Mouse (Mus musculus): ENCODE data around the gene Hist1h1t.
A peak's percentile ranks its signal among the peaks of the same experiment; 100 is the strongest.

Gene Hist1h1t

DNA sequence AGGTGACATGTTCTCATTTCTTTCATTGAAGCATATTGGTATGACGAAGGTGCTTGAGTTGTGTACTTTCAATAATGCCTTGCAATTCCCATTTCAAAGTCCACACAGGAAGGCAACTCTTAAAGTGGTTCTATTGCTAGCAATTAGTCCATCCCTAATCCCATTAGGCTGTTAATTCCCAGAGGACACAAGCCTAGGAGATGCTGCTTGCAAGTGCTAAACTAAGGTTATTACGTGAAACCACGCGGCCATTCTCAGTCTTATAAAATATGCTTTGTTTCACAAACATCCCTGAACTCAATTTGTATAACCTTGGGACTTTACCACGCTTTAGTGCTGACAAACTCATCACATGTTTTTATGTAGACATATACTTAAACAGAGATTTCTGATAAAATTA lies 41.5 kb downstream of the Hist1h1t start:
- no peak for DNase-seq (ENCODE audit: low read depth, low spot score)

DNA sequence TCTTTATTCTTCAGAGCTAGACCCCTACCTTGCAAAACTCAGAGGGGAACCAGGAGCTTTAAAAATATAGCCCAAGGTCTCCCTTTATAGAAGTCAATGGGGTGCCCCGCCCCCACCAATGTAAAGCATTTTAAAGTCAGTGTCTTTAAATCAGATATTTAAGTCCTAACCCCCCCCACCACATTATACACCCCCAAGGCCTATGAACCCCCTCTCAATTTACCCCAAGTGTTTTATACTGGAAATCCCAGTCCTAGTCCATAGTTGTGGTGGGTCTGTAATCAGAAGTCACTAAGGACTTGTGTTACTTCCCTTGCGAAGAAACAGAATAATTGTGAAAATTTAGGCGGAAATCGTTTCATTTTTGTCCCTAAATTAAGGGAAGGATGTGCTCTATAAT lies 42.4 kb downstream of the Hist1h1t start:
- no peak for DNase-seq (ENCODE audit: low read depth, low spot score)

DNA sequence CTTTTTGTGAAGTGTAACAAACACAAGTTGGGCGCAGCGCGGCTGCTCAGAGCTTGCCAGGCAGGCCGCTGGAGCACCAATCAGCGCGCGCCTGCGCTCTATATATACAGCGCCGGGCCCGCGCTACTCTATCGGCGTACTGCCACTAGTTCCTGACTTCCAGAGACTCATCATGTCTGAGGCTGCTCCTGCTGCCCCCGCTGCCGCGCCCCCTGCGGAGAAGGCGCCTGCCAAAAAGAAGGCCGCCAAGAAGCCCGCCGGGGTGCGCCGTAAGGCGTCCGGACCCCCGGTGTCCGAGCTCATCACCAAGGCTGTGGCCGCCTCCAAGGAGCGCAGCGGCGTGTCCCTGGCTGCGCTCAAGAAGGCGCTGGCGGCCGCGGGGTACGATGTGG lies 43.1 kb downstream of the Hist1h1t start, which contains the start of gene Hist1h1c:
Hist1h1c (plus strand) TSS at position 132 of the 392 bp plus-strand sequence.
- peak; percentile 90 for DNase-seq (ENCODE audit: low read depth, low spot score)

- peak; percentile 83 for DNase-seq (ENCODE audit: low read depth, low spot score)
Observed at GRCm38 (mm10) chr13:23739069-23739921, 43.7 kb downstream of the Hist1h1t start.

DNA sequence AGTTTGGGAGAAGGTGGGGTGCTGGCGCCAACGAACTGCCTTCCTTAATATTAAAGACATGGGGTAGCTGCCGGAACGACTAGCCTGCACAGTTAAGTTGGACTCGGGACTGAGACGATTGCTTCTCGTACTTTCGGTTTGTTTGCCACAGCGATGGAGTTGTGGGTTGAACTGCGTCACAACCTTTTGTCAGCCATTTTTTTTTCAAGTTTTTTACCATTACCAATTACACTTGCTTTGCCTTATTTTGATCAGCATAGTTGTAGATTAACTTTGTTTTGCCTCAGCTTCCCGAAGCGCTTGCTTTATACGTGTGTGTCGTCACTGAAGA lies 44.3 kb downstream of the Hist1h1t start:
- DNase-seq (ENCODE audit: low read depth, low spot score) = no peak

DNA sequence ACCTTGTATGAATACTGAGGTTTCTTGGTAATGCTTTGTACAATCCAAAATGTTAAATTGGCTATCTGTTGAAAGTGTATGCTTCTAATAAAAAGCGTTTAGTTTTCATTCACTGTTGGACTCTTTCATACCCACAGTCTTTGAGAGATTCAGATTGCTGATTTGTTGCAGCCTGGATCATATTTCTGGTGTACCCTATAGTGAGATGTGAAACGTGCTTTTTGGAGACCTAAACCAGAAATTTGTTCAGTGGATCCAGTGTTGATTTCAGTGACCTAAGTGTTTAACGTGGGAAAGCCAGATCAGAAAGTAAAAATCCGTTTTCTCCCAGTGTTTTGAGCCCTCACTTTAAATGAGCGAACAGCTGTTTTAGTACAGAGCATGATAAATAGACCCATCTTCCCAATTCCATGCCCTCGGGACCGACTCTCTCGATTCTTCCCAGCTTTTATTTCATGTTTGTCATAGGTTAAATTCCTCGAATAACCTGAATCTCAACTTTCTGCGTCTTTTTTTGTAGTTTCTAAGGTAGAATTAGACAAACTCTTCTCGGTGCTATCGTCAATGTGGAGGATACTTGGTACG lies 44.7 kb downstream of the Hist1h1t start:
- DNase-seq (ENCODE audit: low read depth, low spot score) = no peak

DNA sequence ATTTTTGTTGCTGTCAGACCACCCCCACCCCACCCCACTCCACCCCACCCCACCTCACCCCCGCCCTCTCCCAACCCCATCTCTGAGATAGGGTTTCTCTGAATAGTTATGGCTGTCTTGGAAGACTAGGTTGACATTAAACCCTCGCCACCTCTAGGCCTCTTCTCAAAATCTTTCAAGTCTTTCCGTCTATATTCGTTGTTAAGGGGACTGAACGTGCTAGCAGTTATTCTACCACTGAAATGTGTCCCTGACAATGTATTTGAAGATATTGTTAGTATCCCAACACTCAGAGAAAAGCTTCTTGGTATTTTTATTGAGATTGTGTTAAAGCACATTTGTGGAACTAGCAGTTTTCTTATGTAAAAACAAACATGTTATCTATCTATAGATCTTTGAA lies 45.3 kb downstream of the Hist1h1t start:
- DNase-seq (ENCODE audit: low read depth, low spot score) = no peak

- DNase-seq (ENCODE audit: low read depth, low spot score) = no peak
Observed at GRCm38 (mm10) chr13:23742007-23742406, 46.4 kb downstream of the Hist1h1t start.

DNA sequence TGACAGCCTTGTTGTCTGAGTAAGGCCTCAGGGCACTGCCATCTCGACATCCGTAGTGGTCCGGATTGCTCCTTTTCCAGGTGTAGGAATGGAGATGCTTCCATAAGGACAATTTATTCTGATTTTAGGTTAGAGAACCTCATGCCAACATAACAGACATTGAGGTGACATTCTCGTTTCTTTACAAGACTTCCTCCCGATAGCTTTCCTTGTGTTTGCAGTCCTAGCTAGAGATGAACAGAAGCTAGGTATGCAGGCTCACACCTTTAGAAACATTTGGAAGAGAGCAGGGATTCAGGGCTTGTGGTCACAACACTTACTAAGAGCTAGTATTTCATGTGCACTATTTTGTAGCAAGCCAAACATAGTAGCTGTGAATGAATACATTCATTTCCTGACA lies 47.6 kb downstream of the Hist1h1t start:
- no peak for DNase-seq (ENCODE audit: low read depth, low spot score)

DNA sequence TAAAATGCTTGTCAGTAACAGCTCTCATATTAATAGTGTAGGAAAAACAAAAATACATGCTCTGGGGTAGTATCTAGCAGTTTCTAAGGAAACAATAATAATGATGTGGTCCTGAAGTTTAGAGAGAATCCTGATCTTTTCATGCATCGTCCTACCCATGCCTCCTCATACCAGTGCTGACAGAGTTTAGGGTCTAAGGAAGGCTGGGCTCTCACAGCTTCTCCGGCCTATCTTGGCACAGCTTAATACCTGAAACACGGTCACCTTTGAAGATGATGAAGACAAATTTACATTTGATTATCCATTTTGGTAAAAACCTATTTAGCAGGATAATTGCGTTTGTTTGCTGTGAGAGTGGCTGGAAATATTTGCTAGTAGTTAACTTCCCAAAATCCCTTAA lies 48.3 kb downstream of the Hist1h1t start:
- DNase-seq (ENCODE audit: low read depth, low spot score) = no peak

GRCm38 (mm10) chr13:23744421-23745380 lies 49.1 kb downstream of the Hist1h1t start:
- DNase-seq (ENCODE audit: low read depth, low spot score) = no peak

GRCm38 (mm10) chr13:23745381-23746161 lies 50.0 kb downstream of the Hist1h1t start, which contains the start of gene Hist1h3c:
Gene Hist1h3c (minus strand): TSS chr13:23745602.
- peak; percentile 89 for DNase-seq (ENCODE audit: low read depth, low spot score)

Measured in embryo, embryonic 11.5 days (tissue).